Mouse (Mus musculus): Measurements from ENCODE around the gene Olfr612.
"Not testable (repeated sequence)": the region's sequence is repeated elsewhere in the genome, so short reads cannot be mapped to it uniquely, and the experiment has no call there.

Gene Olfr612

GRCm38 (mm10) chr7:103542617-103543016 is at the start of gene Olfr612:
Gene Olfr612 (minus strand): TSS chr7:103542717.
- not testable (repeated sequence) for DNase-seq (ENCODE audit: low read depth)

DNA sequence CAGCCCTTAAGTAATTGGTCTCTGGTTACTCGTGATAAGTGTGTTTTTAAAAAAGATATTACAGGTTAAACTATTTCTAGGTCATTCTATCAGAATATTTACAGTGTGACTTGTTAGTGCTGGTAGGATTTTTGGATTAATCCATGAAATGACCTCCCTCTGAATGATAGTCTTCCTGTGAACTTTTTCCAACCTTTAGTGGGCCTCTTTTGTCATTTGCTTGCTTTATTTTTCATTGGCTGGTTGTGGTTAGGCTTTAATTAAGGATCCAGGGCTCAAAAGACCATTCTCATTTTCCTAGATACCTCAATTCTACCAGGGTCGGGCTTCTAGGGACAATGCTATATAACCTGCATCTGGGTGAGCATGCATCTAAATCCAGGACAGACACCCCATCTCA is 47.3 kb upstream of the Olfr612 start, which contains the start of gene Olfr618:
Olfr618 (plus strand) TSS at position 301 of the 400 bp plus-strand sequence.
- no peak for DNase-seq (ENCODE audit: low read depth)

- no peak for DNase-seq (ENCODE audit: low read depth)
Measured at GRCm38 (mm10) chr7:103572761-103573160, 30.2 kb upstream of the Olfr612 start, which contains the start of gene Olfr617. Gene Olfr617 (plus strand): TSS chr7:103573061.

DNA sequence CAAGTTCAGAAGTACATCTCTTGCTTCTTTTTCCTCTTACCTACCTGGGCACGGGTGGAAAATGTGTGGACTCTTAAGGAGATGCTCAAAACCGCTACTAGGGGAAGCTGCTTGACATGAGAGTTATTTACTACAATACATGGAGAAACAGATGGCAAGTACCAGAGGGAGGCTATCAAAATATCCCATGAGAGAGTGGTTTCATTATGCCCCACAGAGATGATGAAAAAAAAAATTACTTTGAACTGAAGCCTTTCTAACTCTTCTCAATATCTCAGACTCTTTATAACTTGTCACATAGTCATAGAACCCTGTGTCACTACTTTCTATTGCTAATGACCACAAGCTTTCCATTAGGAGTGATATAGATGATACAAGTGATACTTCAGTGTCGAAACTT is 26.5 kb upstream of the Olfr612 start, which contains the start of gene Olfr616:
Olfr616 (minus strand) TSS at position 101 of the 400 bp plus-strand sequence.
- no peak for DNase-seq (ENCODE audit: low read depth)

DNA sequence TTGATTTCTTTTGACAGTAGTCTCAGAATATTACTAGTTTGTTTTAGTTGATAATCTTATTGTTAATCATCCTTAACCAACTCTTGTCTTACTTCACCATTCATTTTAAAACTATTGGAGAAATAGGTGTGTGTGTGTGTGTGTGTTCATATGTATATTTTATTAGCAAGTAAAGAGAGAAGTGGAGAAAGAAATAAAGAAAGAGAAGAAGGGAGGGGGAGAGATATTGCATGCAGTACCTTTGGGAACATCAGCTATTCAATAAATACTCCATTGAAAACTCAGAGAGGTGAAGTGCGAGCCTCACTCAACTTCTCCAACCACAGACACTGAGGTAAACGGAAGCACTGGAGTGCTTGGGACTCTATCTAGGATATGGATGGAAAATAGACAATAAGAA is 13.3 kb upstream of the Olfr612 start, which contains the start of gene Olfr615:
Olfr615 (plus strand) TSS at position 301 of the 400 bp plus-strand sequence.
- no peak for DNase-seq (ENCODE audit: low read depth)

GRCm38 (mm10) chr7:103547774-103548173 is 5.3 kb upstream of the Olfr612 start, which contains the start of gene Olfr613:
Gene Olfr613 (plus strand): TSS chr7:103548074.
- no peak for DNase-seq (ENCODE audit: low read depth)

- DNase-seq (ENCODE audit: low read depth): not testable (repeated sequence)
Measured at GRCm38 (mm10) chr7:103520746-103521145, 21.8 kb downstream of the Olfr612 start, which contains the start of gene Olfr611. Gene Olfr611 (minus strand): TSS chr7:103520846.

- no peak for DNase-seq (ENCODE audit: low read depth)
Measured at GRCm38 (mm10) chr7:103512022-103512421, 30.5 kb downstream of the Olfr612 start, which contains the start of gene Olfr610. Gene Olfr610 (minus strand): TSS chr7:103512122.

DNA sequence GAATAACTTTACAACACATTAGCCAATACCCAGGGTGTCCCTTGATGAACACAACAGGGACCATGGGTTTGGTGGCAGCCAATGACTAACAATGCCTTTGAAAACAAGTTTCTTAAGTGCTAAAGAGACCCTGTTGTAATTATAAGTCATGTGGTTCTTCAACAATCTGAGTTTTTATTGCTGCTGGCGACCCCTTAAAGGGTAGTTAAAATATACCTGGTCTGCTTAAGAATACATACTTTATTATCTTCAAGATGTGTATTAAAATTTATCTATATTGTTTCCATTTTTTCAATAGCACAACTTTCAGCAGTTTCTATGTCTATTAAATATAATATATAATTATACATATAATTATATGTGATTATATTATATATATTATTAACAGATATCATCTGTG is 44.6 kb downstream of the Olfr612 start, which contains the start of gene Olfr609:
Olfr609 (minus strand) TSS at position 101 of the 400 bp plus-strand sequence.
- no peak for DNase-seq (ENCODE audit: low read depth)

Measured in 416B (cell line).